ENCODE assay signal across 22 mouse cellular contexts in genomic region chr2:14228495-14228894, GRCm38 (mm10). TPM values are rescaled to one million over a fixed set of nuclear protein-coding genes. Genes with fewer than 3 reads are reported as not detected.
A peak's percentile ranks its signal among the peaks of the same experiment; 100 is the strongest.
DNase-seq lines count a peak whose midpoint lies in the region; ATAC-seq and TF ChIP-seq lines count a peak whose summit lies in the region.
"Had no signal": no experiment of that assay in that cellular context is flagged by ENCODE, and none has a peak within 500 bp of the region (broad histone marks: within the 10 kb centered on the region; RNA-seq: fewer than 3 reads in every experiment).

No protein-coding gene starts in this region.

- no peak overlapping the region for H3K4me2 ChIP-seq in liver, postnatal 0 days (ENCODE audit: low read depth, low read length)
- H3K4me2 ChIP-seq: forebrain, embryonic 12.5 days; heart, embryonic 11.5 days; limb, embryonic 13.5 days; stomach, embryonic 15.5 days had no signal

- TF ChIP-seq POLR2A in testis, adult 2 months (IDR thresholded peaks at IDR 0.05; ENCODE audit: control insufficient read depth, low read depth, low read length): no peak

- H3K4me1 ChIP-seq in liver, postnatal 0 days (ENCODE audit: insufficient read depth): no peaks in the 10 kb centered on the region
- H3K4me1 ChIP-seq in testis, adult 2 months (ENCODE audit: control insufficient read depth, insufficient read depth, low read length): 0 out of 2 replicates have a peak, but pooled peaks cover 2% of the 10 kb centered on the region
- H3K4me1 ChIP-seq in brown adipose tissue, adult 24 weeks (ENCODE audit: control insufficient read depth, insufficient read depth, insufficient read length, low read length): no peaks in the 10 kb centered on the region
- H3K4me1 ChIP-seq: forebrain, embryonic 12.5 days; limb, embryonic 13.5 days; stomach, embryonic 15.5 days had no signal

- no peaks in the 10 kb centered on the region for H3K36me3 ChIP-seq in liver, postnatal 0 days (replicated peaks; ENCODE audit: insufficient read depth, low read length)
- H3K36me3 ChIP-seq in testis, adult 2 months (ENCODE audit: control insufficient read depth, insufficient read depth, low read length): no peaks in the 10 kb centered on the region
- H3K36me3 ChIP-seq: forebrain, embryonic 12.5 days; limb, embryonic 13.5 days; stomach, embryonic 15.5 days had no signal

- 49% methylated on average over 6 of the region's 6 CpGs for WGBS in liver, postnatal 0 days (ENCODE audit: insufficient replicate concordance)

- ATAC-seq in liver, postnatal 0 days: no peak
- ATAC-seq: hindbrain, embryonic 16.5 days had no signal

- no peak overlapping the region for H3K9ac ChIP-seq in liver, postnatal 0 days (replicated peaks)
- H3K9ac ChIP-seq: forebrain, embryonic 12.5 days; limb, embryonic 13.5 days; stomach, embryonic 15.5 days had no signal

- no peak; the same call in 1 of the 2 replicates for TF ChIP-seq EP300 in liver, postnatal 0 days (IDR thresholded peaks at IDR 0.05; ENCODE audit: low read depth)

- no peak overlapping the region for H3K4me3 ChIP-seq in liver, postnatal 0 days (ENCODE audit: low read depth, low read length)
- no peak overlapping the region for H3K4me3 ChIP-seq in testis, adult 2 months (ENCODE audit: control insufficient read depth, low read depth, low read length)
- H3K4me3 ChIP-seq in brown adipose tissue, adult 24 weeks (ENCODE audit: insufficient read depth, low read depth, low read length): no peak overlapping the region
- H3K4me3 ChIP-seq: forebrain, embryonic 12.5 days; limb, embryonic 13.5 days; stomach, embryonic 15.5 days had no signal

- no peak for DNase-seq in liver, postnatal 0 days
- no peak for DNase-seq in liver
- no peak for DNase-seq in testis, postnatal 14 days (ENCODE audit: low spot score)
- no peak for DNase-seq in layer of hippocampus, postnatal 10 days (ENCODE audit: low spot score in 2 of 2)
- no peak for DNase-seq in natural killer cell, adult 2 months (ENCODE audit: low spot score in 2 of 2)
- DNase-seq: adrenal gland, adult 8-10 months; cerebellum, adult 9-10 months; embryo, embryonic 11 days; gastrocnemius, postnatal 25 days; kidney, adult 2 months; kidney, postnatal 14 days; midbrain, embryonic 14.5 days; spleen, adult 18-20 months; thymus, postnatal 14 days had no signal

- no peaks in the 10 kb centered on the region for H3K9me3 ChIP-seq in liver, postnatal 0 days (ENCODE audit: low read length)
- H3K9me3 ChIP-seq: forebrain, embryonic 12.5 days; limb, embryonic 13.5 days; stomach, embryonic 15.5 days had no signal

- H3K27me3 ChIP-seq in liver, postnatal 0 days (ENCODE audit: insufficient read depth, low read length): no peaks in the 10 kb centered on the region
- H3K27me3 ChIP-seq in testis, adult 2 months (ENCODE audit: control insufficient read depth, insufficient read depth, low read length): no peaks in the 10 kb centered on the region
- H3K27me3 ChIP-seq: forebrain, embryonic 12.5 days; limb, embryonic 13.5 days; stomach, embryonic 15.5 days had no signal

- peak overlapping the region; percentile 60 for H3K27ac ChIP-seq in liver, postnatal 0 days (ENCODE audit: low read depth)
- peak overlapping the region; percentile 19 for H3K27ac ChIP-seq in testis, adult 2 months (ENCODE audit: control insufficient read depth, insufficient read depth, low read depth, low read length)
- peak overlapping the region; percentile 76 for H3K27ac ChIP-seq in brown adipose tissue, adult 24 weeks (replicated peaks; ENCODE audit: low read depth, low read length)
- H3K27ac ChIP-seq: forebrain, embryonic 12.5 days; limb, embryonic 13.5 days; stomach, embryonic 15.5 days had no signal

- no peak for TF ChIP-seq CTCF in liver, postnatal 0 days (IDR thresholded peaks at IDR 0.05; ENCODE audit: low read depth)
- TF ChIP-seq CTCF in testis, adult 2 months (IDR thresholded peaks at IDR 0.05; ENCODE audit: control insufficient read depth, insufficient read depth, insufficient replicate concordance, low read depth, low read length): no peak

RNA-seq across cellular contexts. Expression of gene Mrc1, which starts 0.7 kb away (rescaled TPM):
- polyA plus RNA-seq in liver, postnatal 0 days (2015; fragmentation: Nextera tagmentation; extraction: Ambion mirVana): 13.6 and 14.5 TPM in 2 replicates
- polyA plus RNA-seq in testis, adult 2 months (2012; rRNA removed): 3.1 and 5.1 TPM in 2 replicates
- polyA plus RNA-seq in brown adipose tissue, adult 24 weeks (2012; ENCODE audit: insufficient read depth, insufficient read length, missing spikeins): 12.1 and 16.7 TPM in 2 replicates
- 1 to 10 TPM; 7.1 to 7.5 TPM for total RNA-seq in layer of hippocampus, postnatal 10 days (2021)

RNA-seq across cellular contexts. Expression of gene Tmem236, which starts 54.2 kb away (rescaled TPM):
- polyA plus RNA-seq in liver, postnatal 0 days (2015; fragmentation: Nextera tagmentation; extraction: Ambion mirVana): 0.02 TPM in 1 of 2 replicates, not detected in the other
- 0.43 and 0.61 TPM in 2 replicates for polyA plus RNA-seq in testis, adult 2 months (2012; rRNA removed)
- not detected in 2 replicates for polyA plus RNA-seq in brown adipose tissue, adult 24 weeks (2012; ENCODE audit: insufficient read depth, insufficient read length, missing spikeins)
- under 1 TPM; 0.09 to 0.20 TPM for total RNA-seq in layer of hippocampus, postnatal 10 days (2021)
- total RNA-seq: heart, postnatal 25 days had no signal
- polyA plus RNA-seq: heart, embryonic 11.5 days had no signal

Comparison
In these comparisons a context has a peak if more than half of its experiments do, and no peak if none do; other contexts are left out.
1. H3K27ac ChIP-seq: peak in every context shown above with its lines; median percentile 76 in brown adipose tissue, adult 24 weeks; 60 in liver, postnatal 0 days; 19 in testis, adult 2 months.